Mouse (Mus musculus): ENCODE data around the gene Hist1h2be. TPM values are rescaled to one million over a fixed set of nuclear protein-coding genes. Genes with fewer than 3 reads are reported as not detected.
"Not testable (repeated sequence)": the region's sequence is repeated elsewhere in the genome, so short reads cannot be mapped to it uniquely, and the experiment has no call there.

Hist1h2be gene
- polyA plus RNA-seq (2015; fragmentation: Nextera tagmentation; extraction: Ambion mirVana) = 1.4 and 2.3 TPM in 2 replicates

DNA sequence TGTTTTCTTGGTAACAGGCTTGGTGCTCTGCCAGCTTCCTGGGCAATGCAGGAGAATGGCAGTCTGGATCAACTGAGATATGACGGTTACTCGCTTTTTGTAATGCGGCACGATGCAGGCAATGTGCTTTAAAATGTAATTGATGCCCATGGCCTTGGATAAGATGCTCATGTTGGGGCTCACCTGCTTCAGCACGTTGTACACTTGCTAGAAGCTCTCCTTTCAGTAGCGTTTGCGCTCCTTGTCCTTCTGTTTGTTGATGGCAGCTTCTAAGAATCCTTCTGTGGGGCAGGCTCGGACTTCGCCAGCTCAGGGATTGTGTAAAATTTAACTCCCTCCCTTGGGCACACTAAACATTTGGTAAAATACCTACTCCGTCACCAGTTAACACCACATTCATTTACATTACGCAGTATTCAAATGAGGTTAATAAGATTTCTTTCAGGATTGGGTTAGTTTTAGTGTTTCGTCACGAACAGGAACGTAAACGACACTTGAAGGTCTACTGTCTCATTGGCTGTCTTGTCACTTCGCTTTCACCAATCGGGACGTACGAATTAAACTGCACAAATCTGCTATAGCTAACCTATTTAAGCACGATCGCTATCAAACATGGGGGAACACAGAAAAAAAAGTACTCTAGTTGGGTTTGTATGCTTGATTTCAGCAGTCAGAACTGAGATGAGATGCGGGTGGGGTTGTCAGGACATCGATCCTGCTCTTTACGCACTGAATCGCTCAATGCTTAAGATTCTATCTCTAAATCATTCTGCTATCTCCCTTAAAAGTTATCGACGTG lies at the start of gene Hist1h2be:
Gene Hist1h2be, minus strand, starts transcription at position 392 of the 799 bp plus-strand sequence.
- Histone ChIP-seq H3K27me3 (replicated peaks; ENCODE audit: control insufficient read depth, insufficient read depth, low read length) (no peaks in the 10 kb centered on the region), H3K4me2 (ENCODE audit: low read depth, low read length) (peak within 1 kb of the TSS; percentile 91), H3K9me3 (ENCODE audit: control insufficient read depth, low read length) (no peaks in the 10 kb centered on the region), H3K27ac (ENCODE audit: low read length) (peak within 1 kb of the TSS; percentile 97), H3K4me1 (ENCODE audit: control insufficient read depth, insufficient read depth, low read length) (no peaks in the 10 kb centered on the region), H3K9ac (ENCODE audit: low read depth, low read length) (peak within 1 kb of the TSS; percentile 83), H3K36me3 (ENCODE audit: control insufficient read depth, insufficient read depth, low read length) (no peaks in the 10 kb centered on the region), H3K4me3 (ENCODE audit: low read length) (peak within 1 kb of the TSS; percentile 65)
- ATAC-seq = peak; percentile 90
- WGBS = under 1% methylated on average over 27 of the region's 27 CpGs

GRCm38 (mm10) chr13:23662536-23662935 lies 41.6 kb upstream of the Hist1h2be start:
- Histone ChIP-seq H3K4me3 (ENCODE audit: low read length) (no peak overlapping the region), H3K9me3 (ENCODE audit: control insufficient read depth, low read length) (no peaks in the 10 kb centered on the region), H3K4me2 (ENCODE audit: low read depth, low read length) (no peak overlapping the region), H3K9ac (ENCODE audit: low read depth, low read length) (no peak overlapping the region), H3K4me1 (ENCODE audit: control insufficient read depth, insufficient read depth, low read length) (no peaks in the 10 kb centered on the region), H3K27ac (ENCODE audit: low read length) (no peak overlapping the region), H3K27me3 (replicated peaks; ENCODE audit: control insufficient read depth, insufficient read depth, low read length) (no peaks in the 10 kb centered on the region), H3K36me3 (ENCODE audit: control insufficient read depth, insufficient read depth, low read length) (no peaks in the 10 kb centered on the region)
- WGBS = 70% methylated on average over 3 of the region's 3 CpGs
- ATAC-seq = no peak

DNA sequence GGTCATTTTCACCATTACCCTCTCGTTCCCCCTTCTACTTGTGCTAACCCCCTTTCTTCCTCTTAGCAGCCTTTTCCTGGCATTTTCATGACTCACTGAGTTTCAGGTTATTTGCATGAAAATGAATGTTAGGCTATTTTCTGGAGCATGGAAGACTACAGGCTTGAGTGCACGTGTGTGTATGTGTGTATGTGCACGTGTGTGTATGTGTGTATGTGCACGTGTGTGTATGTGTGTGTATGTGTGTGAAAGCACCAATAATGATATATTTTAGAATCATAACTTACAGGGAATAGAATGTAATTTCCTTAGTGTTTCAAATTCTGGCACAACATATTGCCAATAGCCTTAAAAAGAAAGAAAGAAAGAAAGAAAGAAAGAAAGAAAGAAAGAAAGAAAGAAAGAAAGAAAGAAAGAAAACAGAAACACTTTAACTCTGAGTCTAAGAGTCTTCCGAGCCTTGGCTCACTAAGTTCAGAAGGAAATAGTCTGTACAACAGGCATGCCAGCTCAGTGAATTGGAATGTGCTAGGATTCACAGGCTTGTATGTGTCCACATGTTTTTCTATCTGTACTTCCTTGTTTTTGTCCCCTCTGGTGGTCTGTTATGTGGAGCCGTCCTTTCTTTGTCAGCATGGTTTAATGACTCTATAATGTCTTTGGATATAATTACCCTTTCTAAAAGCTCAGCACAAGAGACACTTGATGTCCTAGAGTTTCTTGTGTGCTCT lies 38.9 kb upstream of the Hist1h2be start:
- Histone ChIP-seq H3K4me1 (ENCODE audit: control insufficient read depth, insufficient read depth, low read length) (no peaks in the 10 kb centered on the region), H3K9me3 (ENCODE audit: control insufficient read depth, low read length) (no peaks in the 10 kb centered on the region), H3K4me3 (ENCODE audit: low read length) (no peak overlapping the region), H3K4me2 (ENCODE audit: low read depth, low read length) (no peak overlapping the region), H3K27ac (ENCODE audit: low read length) (no peak overlapping the region), H3K9ac (ENCODE audit: low read depth, low read length) (no peak overlapping the region), H3K27me3 (replicated peaks; ENCODE audit: control insufficient read depth, insufficient read depth, low read length) (no peaks in the 10 kb centered on the region), H3K36me3 (ENCODE audit: control insufficient read depth, insufficient read depth, low read length) (no peaks in the 10 kb centered on the region)
- no peak for ATAC-seq
- 68% methylated on average over 6 of the region's 6 CpGs for WGBS

DNA sequence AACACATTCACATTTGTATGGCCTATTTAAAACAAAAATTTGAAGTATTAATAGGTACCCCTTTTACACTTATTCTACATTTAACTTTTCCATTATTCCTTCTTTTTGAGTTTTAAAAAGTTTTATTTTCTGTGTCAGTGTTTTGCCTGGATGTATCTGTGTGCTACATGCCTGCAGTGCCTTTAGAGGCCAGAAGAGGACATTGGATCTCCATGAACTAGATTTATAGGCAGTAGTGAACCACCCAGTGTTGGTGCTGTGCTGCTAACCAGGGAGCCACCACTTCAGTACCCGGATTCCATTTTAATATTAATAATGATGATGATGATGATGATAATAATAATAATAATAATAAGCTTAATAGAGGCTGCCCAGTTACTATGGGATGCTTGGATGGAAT lies 9.7 kb upstream of the Hist1h2be start:
- Histone ChIP-seq H3K27ac (ENCODE audit: low read length) (no peak overlapping the region), H3K27me3 (replicated peaks; ENCODE audit: control insufficient read depth, insufficient read depth, low read length) (no peaks in the 10 kb centered on the region), H3K4me2 (ENCODE audit: low read depth, low read length) (no peak overlapping the region), H3K4me3 (ENCODE audit: low read length) (no peak overlapping the region), H3K36me3 (ENCODE audit: control insufficient read depth, insufficient read depth, low read length) (no peaks in the 10 kb centered on the region), H3K9ac (ENCODE audit: low read depth, low read length) (no peak overlapping the region), H3K9me3 (ENCODE audit: control insufficient read depth, low read length) (no peaks in the 10 kb centered on the region), H3K4me1 (ENCODE audit: control insufficient read depth, insufficient read depth, low read length) (no peaks in the 10 kb centered on the region)
- no peak for ATAC-seq
- WGBS = 31% methylated on average over 1 of the region's 1 CpGs

- H3K9ac ChIP-seq (ENCODE audit: low read depth, low read length) = peak overlapping the region; percentile 53; the same call in 1 of the 2 replicates
Observed at GRCm38 (mm10) chr13:23622861-23623450, 2.0 kb upstream of the Hist1h2be start.

DNA sequence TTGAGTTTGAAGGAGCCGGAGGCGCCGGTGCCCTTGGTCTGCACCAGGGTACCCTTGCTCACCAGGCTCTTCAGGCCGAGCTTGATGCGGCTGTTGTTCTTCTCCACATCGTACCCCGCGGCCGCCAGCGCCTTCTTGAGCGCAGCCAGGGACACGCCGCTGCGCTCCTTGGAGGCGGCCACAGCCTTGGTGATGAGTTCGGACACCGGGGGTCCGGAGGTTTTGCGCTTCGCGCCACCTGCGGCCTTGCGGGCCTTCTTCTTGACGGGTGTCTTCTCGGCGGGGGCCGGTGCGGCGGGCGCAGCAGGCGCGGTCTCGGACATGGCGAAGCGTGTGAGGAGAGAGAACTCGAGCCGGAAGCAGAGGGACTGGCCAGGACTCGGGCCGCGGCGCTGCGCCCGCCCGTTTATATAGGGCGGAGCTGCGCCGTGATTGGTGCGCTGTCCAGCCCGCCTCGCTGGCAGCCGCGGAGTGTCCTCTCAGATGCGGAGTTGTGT lies 1.3 kb upstream of the Hist1h2be start, which contains the start of gene Hist1h1e:
Gene Hist1h1e, minus strand, starts transcription at position 384 of the 497 bp plus-strand sequence.
- peak within 1 kb of the TSS; percentile 91 for H3K4me2 ChIP-seq (ENCODE audit: low read depth, low read length)
- peak; percentile 92 for ATAC-seq
- H3K27ac ChIP-seq (ENCODE audit: low read length) = peak within 1 kb of the TSS; percentile 97
- peak within 1 kb of the TSS; percentile 65 for H3K4me3 ChIP-seq (ENCODE audit: low read length)
- not testable (repeated sequence) for H3K27me3 ChIP-seq (replicated peaks; ENCODE audit: control insufficient read depth, insufficient read depth, low read length); H3K9me3 ChIP-seq (ENCODE audit: control insufficient read depth, low read length); H3K36me3 ChIP-seq (ENCODE audit: control insufficient read depth, insufficient read depth, low read length); H3K4me1 ChIP-seq (ENCODE audit: control insufficient read depth, insufficient read depth, low read length)
- under 1% methylated on average over 52 of the region's 53 CpGs for WGBS
- peak within 1 kb of the TSS; percentile 83 for H3K9ac ChIP-seq (ENCODE audit: low read depth, low read length)

More at GRCm38 (mm10) chr13:23622861-23623450, 2.0 kb upstream of the Hist1h2be start:
- ATAC-seq = no peak
- 23% methylated on average over 7 of the region's 7 CpGs for WGBS
- peak overlapping the region; percentile 91 for H3K4me2 ChIP-seq (ENCODE audit: low read depth, low read length)
- peak overlapping the region; percentile 57 for H3K27ac ChIP-seq (ENCODE audit: low read length)
- H3K9me3 ChIP-seq (ENCODE audit: control insufficient read depth, low read length) = no peaks in the 10 kb centered on the region
- H3K36me3 ChIP-seq (ENCODE audit: control insufficient read depth, insufficient read depth, low read length) = no peaks in the 10 kb centered on the region
- H3K4me1 ChIP-seq (ENCODE audit: control insufficient read depth, insufficient read depth, low read length) = no peaks in the 10 kb centered on the region
- H3K4me3 ChIP-seq (ENCODE audit: low read length) = peak overlapping the region; percentile 65
- H3K27me3 ChIP-seq (replicated peaks; ENCODE audit: control insufficient read depth, insufficient read depth, low read length) = no peaks in the 10 kb centered on the region

DNA sequence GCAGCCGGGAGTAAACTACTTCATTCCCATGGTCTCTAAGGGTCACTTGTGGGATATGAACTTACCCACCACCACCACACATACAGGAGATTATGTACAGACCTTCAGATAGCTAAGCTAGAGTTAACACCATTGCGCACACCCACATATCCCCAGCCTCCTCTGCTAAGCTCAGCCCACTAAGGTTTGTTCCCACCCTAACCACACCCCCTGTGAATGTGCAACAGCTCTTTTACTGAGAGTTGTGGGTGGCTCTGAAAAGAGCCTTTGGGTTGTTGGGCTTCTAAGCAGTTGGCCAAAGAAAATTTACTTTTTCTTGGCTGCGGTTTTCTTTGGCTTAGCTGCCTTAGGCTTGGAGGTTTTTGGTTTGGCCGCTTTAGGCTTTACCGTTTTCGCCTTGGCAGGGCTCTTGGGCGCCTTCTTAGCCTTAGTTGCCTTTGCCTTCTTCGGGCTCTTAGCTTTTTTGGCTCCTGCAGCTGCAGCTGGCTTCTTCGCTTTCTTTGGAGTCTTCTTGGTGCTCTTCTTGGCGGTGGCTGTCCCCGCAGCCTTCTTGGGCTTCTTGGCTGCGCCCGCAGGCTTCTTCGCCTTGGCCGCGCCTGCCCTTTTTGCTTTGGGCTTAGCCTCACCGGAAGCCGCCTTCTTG lies 729 bp upstream of the Hist1h2be start:
- no peaks in the 10 kb centered on the region for H3K27me3 ChIP-seq (replicated peaks; ENCODE audit: control insufficient read depth, insufficient read depth, low read length)
- WGBS = 0% methylated on average over 18 of the region's 18 CpGs
- H3K27ac ChIP-seq (ENCODE audit: low read length) = peak overlapping the region; percentile 97
- H3K36me3 ChIP-seq (ENCODE audit: control insufficient read depth, insufficient read depth, low read length) = no peaks in the 10 kb centered on the region
- H3K4me1 ChIP-seq (ENCODE audit: control insufficient read depth, insufficient read depth, low read length) = no peaks in the 10 kb centered on the region
- peak overlapping the region; percentile 65 for H3K4me3 ChIP-seq (ENCODE audit: low read length)
- H3K9ac ChIP-seq (ENCODE audit: low read depth, low read length) = peak overlapping the region; percentile 83
- ATAC-seq = peak; percentile 90
- H3K9me3 ChIP-seq (ENCODE audit: control insufficient read depth, low read length) = no peaks in the 10 kb centered on the region
- H3K4me2 ChIP-seq (ENCODE audit: low read depth, low read length) = peak overlapping the region; percentile 91

GRCm38 (mm10) chr13:23620056-23620732 lies 730 bp downstream of the Hist1h2be start:
- H3K27me3 ChIP-seq (replicated peaks; ENCODE audit: control insufficient read depth, insufficient read depth, low read length) = no peaks in the 10 kb centered on the region
- H3K4me2 ChIP-seq (ENCODE audit: low read depth, low read length) = peak overlapping the region; percentile 91
- H3K9ac ChIP-seq (ENCODE audit: low read depth, low read length) = peak overlapping the region; percentile 71
- ATAC-seq = no peak
- WGBS = 50% methylated on average over 12 of the region's 12 CpGs
- H3K4me3 ChIP-seq (ENCODE audit: low read length) = peak overlapping the region; percentile 65
- H3K36me3 ChIP-seq (ENCODE audit: control insufficient read depth, insufficient read depth, low read length) = no peaks in the 10 kb centered on the region
- peak overlapping the region; percentile 97 for H3K27ac ChIP-seq (ENCODE audit: low read length)
- H3K4me1 ChIP-seq (ENCODE audit: control insufficient read depth, insufficient read depth, low read length) = no peaks in the 10 kb centered on the region
- H3K9me3 ChIP-seq (ENCODE audit: control insufficient read depth, low read length) = no peaks in the 10 kb centered on the region

Measured in intestine, embryonic 16.5 days (tissue).